Mouse (Mus musculus): ENCODE measurements at regions not wholly inside any gene's neighbourhood (a gene's known extent, or its start where the extent isn't known, plus 50 kb on each side); places are given as distances from the start of the nearest gene placed in this dataset.

DNA sequence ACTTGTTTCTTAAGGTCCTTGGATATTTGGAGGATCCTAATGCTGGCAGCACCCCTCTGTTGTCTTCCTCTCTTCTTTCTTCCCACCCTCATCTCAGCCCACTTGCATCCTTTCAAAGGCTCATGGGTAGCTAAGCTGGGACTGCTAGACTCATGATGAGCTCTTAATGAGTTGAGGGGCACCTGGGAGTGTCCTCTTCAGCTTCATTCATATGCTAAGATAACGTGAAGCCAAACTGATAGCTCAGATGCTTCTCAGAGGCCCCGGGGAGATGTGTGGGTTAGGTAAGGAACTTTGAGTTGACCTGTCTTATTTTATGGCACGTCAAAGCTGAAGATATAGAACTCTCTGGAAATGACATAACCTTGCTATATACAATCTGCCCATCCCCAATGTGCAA lies 139.3 kb downstream of the Dact1 start:
- TF ChIP-seq CTCF (IDR thresholded peaks at IDR 0.05; ENCODE audit: control insufficient read depth, insufficient read depth, insufficient replicate concordance, low read depth, low read length) (no peak), POLR2A (IDR thresholded peaks at IDR 0.05; ENCODE audit: control insufficient read depth, low read depth, low read length) (no peak)
